Mouse (Mus musculus) cortical plate, adult 2 months (tissue): Measurements from ENCODE around the gene Iqsec1.

Experiments used
- CTCF ChIP-seq: fragments of 200-500 bp; IDR thresholded peaks from 2 replicates; pipeline ENCODE4 v1.5.1; 2011; ENCODE audit warnings: mild to moderate bottlenecking, control low read depth, low read length; ENCODE audit not compliant: insufficient read depth; ENCODE audit errors: extremely low read depth
- POLR2A ChIP-seq: fragments of 200-500 bp; IDR thresholded peaks from 2 replicates; pipeline ENCODE4 v1.6.1; 2011; ENCODE audit warnings: mild to moderate bottlenecking, low read length, control low read depth; ENCODE audit not compliant: insufficient read depth; ENCODE audit errors: extremely low read depth

DNA sequence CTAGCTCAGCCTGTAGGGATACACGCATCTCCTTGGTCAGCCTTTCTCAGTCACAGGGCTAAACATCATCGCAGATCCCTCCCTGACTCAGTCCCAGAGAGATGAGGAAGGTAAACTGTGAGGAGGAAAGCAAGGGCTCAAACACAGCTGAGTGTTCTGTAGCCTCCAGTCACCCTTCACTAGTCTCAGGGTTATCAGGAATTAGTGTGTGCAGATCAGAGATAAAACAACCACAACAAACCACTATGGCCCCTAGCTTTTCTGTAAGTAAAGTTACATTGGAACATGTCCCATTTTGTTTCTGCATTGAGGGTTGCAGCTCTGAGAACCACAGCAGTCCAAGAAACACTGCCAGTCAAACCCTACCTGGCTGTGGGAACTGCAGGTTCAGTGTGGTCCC is 148.5 kb downstream of the Iqsec1 start:
- TF ChIP-seq POLR2A, result no peak
- TF ChIP-seq CTCF, result no peak
